Mouse (Mus musculus): ENCODE data around the gene Slc10a7.

The Slc10a7 gene

GRCm38 (mm10) chr8:78549971-78550751 is 41.0 kb downstream of the Slc10a7 start:
- DNase-seq, result no peak

- no peak for DNase-seq
Observed at GRCm38 (mm10) chr8:78550752-78551134, 41.6 kb downstream of the Slc10a7 start.

GRCm38 (mm10) chr8:78555817-78556216 is 46.7 kb downstream of the Slc10a7 start:
- DNase-seq, result no peak

GRCm38 (mm10) chr8:78556773-78557434 is 47.8 kb downstream of the Slc10a7 start:
- no peak for DNase-seq

- no peak for DNase-seq
Observed at GRCm38 (mm10) chr8:78561620-78562019, 52.5 kb downstream of the Slc10a7 start.

GRCm38 (mm10) chr8:78563466-78564058 is 54.4 kb downstream of the Slc10a7 start:
- no peak for DNase-seq

- no peak for DNase-seq
Observed at GRCm38 (mm10) chr8:78564200-78564599, 55.1 kb downstream of the Slc10a7 start.

GRCm38 (mm10) chr8:78568196-78568595 is 59.0 kb downstream of the Slc10a7 start:
- DNase-seq, result no peak

- DNase-seq, result no peak
Observed at GRCm38 (mm10) chr8:78571528-78571927, 62.4 kb downstream of the Slc10a7 start.

GRCm38 (mm10) chr8:78574207-78574606 is 65.1 kb downstream of the Slc10a7 start:
- no peak for DNase-seq

GRCm38 (mm10) chr8:78577569-78577968 is 68.4 kb downstream of the Slc10a7 start:
- DNase-seq, result no peak

- no peak for DNase-seq
Observed at GRCm38 (mm10) chr8:78578036-78578435, 68.9 kb downstream of the Slc10a7 start.

GRCm38 (mm10) chr8:78584011-78584776 is 75.0 kb downstream of the Slc10a7 start:
- no peak for DNase-seq

- DNase-seq, result no peak
Observed at GRCm38 (mm10) chr8:78584863-78585262, 75.7 kb downstream of the Slc10a7 start.

GRCm38 (mm10) chr8:78595481-78595908 is 86.3 kb downstream of the Slc10a7 start:
- DNase-seq, result no peak

GRCm38 (mm10) chr8:78598237-78598636 is 89.1 kb downstream of the Slc10a7 start:
- peak; percentile 15 for DNase-seq

GRCm38 (mm10) chr8:78603084-78603483 is 93.9 kb downstream of the Slc10a7 start:
- DNase-seq, result no peak

- DNase-seq, result no peak
Observed at GRCm38 (mm10) chr8:78604426-78604825, 95.3 kb downstream of the Slc10a7 start.

- no peak for DNase-seq
Observed at GRCm38 (mm10) chr8:78609301-78609700, 100.2 kb downstream of the Slc10a7 start.

GRCm38 (mm10) chr8:78611019-78611418 is 101.9 kb downstream of the Slc10a7 start:
- no peak for DNase-seq

- peak; percentile 27 for DNase-seq
Observed at GRCm38 (mm10) chr8:78622362-78622761, 113.2 kb downstream of the Slc10a7 start.

- DNase-seq, result no peak
Observed at GRCm38 (mm10) chr8:78623972-78624371, 114.8 kb downstream of the Slc10a7 start.
